Mouse (Mus musculus): ENCODE data around the gene Top3a. TPM values are rescaled to one million over a fixed set of nuclear protein-coding genes. Genes with fewer than 3 reads are reported as not detected.

The Top3a gene
- polyA plus RNA-seq, 1 experiment from 2014 or later, result 28.1 TPM

DNA sequence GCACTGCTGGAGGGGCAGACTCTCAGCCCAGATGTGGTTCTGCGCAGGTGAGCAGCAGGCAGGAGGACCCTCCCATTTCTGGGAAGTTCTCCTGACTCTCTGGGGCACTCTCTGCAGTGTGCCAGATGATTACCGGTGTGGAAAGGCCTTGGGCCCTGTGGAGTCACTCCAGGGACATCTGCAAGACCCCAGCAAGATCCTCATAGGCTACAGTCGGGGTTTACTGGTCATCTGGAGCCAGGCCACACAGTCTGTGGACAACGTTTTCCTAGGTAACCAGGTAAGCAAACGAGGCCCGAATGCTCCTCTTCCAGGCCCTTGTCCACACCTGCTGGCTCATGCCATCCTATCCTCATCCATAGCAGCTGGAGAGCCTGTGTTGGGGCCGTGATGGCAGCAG, 71.1 kb downstream of the Top3a start:
- H3K4me3 ChIP-seq, result no peak overlapping the region
- H3K4me1 ChIP-seq, result peaks cover 27% of the 10 kb centered on the region
- H3K27me3 ChIP-seq (replicated peaks; ENCODE audit: low read depth, poor library complexity, severe bottlenecking), result no peaks in the 10 kb centered on the region
- no peaks in the 10 kb centered on the region for H3K9me3 ChIP-seq
- WGBS, result 94% methylated on average over 7 of the region's 7 CpGs
- H3K36me3 ChIP-seq (replicated peaks), result peaks cover 95% of the 10 kb centered on the region
- no peak overlapping the region for H3K27ac ChIP-seq (replicated peaks)
- DNase-seq (ENCODE audit: low spot score), result no peak

DNA sequence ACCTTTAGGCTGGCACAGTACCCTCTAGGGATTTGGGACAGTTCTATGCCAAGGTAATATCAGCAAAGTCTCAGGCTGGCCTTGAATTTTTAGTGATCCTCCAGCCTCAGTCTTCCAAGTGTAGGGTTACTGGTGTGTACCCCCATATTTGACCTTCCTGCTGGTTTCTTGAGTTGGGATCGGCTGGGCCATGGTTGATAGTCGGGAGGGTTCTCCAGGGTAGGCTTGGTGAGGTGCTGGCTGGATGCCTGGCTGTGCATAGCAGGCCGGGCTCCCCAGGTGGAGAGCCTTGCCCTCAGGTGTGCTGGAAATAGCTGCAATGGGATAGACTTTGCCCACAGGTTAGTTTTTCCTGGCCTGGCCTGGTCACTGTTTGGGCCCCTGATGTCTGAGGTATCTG, 71.9 kb downstream of the Top3a start:
- no peaks in the 10 kb centered on the region for H3K9me3 ChIP-seq
- H3K27me3 ChIP-seq (replicated peaks; ENCODE audit: low read depth, poor library complexity, severe bottlenecking), result no peaks in the 10 kb centered on the region
- H3K36me3 ChIP-seq (replicated peaks), result peaks cover 87% of the 10 kb centered on the region
- WGBS, result 96% methylated on average over 3 of the region's 3 CpGs
- peaks cover 36% of the 10 kb centered on the region for H3K4me1 ChIP-seq
- DNase-seq (ENCODE audit: low spot score), result no peak
- no peak overlapping the region for H3K27ac ChIP-seq (replicated peaks)
- H3K4me3 ChIP-seq, result no peak overlapping the region

DNA sequence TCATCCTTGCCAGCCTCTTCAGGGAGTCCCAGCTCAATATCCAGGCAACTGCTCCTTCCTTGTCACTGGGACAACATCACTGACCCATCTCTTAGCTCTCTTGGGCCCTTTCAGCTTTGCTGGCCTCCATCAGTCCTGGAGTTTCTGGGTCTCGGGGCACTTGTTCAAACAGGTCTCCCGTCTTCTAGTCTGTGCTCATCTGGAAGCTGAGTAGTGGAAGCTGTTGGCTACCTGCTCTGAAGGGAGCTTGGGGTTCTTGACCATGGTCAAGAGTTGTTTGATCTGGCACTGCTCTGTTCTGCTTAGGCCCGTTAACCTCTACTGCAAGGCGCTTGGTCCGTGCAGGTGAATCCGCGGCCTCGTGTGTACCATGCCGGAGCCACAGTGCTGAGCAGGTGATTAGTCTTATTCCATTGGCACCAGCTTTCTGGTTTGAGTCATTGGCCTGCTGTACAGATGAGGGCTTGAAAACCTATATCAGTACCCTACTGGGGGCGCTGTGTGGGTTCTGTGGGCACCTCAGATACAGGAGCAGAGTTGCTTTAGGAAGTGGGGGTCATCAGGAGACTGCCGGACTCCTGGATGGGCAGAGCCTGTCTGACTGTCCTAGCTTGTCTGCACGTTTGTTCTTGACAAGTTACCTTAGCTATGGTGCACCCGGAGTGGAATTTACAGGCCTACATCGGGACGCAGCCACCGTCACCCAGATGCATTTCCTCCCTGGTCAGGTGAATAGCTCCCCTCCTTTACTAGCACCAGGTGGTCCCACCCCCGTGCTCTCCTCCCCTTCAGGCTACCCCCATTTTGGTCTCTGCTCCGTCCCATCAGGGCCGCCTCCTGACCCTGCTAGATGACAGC, 72.9 kb downstream of the Top3a start:
- 94% methylated on average over 19 of the region's 19 CpGs for WGBS

DNA sequence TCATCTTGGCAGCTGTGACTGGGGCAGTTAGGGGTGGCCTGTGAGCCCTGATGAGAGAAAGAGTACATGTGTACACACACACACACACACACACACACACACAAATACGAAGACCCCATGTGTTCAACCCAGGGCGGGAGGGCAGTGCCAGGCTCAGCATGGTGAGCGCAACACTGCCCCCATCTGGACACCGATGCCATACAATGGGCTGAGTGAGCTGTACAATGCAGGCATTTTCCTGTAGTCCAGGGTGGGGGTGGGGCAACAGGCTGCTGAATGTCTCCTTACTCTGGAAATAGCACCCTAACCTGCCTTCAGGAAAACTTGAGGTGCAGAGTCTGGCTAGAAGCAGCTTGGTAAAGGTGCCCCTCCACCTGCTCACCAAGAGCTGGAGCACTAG, 74.0 kb downstream of the Top3a start:
- H3K36me3 ChIP-seq (replicated peaks), result peaks cover 66% of the 10 kb centered on the region

More for the DNA sequence above, 72.9 kb downstream of the Top3a start:
- no peak for DNase-seq (ENCODE audit: low spot score)
- H3K9me3 ChIP-seq, result no peaks in the 10 kb centered on the region
- no peaks in the 10 kb centered on the region for H3K27me3 ChIP-seq (replicated peaks; ENCODE audit: low read depth, poor library complexity, severe bottlenecking)
- peaks cover 37% of the 10 kb centered on the region for H3K4me1 ChIP-seq
- H3K36me3 ChIP-seq (replicated peaks), result peaks cover 77% of the 10 kb centered on the region
- no peak overlapping the region for H3K27ac ChIP-seq (replicated peaks)
- H3K4me3 ChIP-seq, result no peak overlapping the region

DNA sequence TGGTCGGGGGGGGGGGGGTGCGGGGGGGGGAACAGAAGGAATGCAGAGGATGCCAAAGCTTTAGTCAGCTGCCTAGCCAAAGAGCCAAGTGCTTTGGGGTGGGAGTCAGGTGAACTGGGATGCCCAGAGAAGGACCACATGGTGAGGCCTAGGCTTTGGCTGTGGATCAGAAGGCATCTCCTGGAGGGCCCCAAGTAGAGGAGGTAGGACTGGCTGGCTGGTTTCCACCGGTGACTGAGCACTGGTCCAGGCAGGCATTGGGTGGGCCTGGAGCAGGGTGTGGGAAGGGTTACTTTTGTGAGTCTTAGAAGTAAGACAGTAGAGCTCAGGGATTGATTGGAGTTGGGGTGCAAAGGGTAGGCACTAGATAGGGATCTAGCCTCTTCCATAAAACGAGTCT, 75.6 kb downstream of the Top3a start:
- no peaks in the 10 kb centered on the region for H3K9me3 ChIP-seq
- WGBS, result 82% methylated on average over 4 of the region's 4 CpGs
- no peaks in the 10 kb centered on the region for H3K27me3 ChIP-seq (replicated peaks; ENCODE audit: low read depth, poor library complexity, severe bottlenecking)
- peaks cover 50% of the 10 kb centered on the region for H3K36me3 ChIP-seq (replicated peaks)
- peaks cover 47% of the 10 kb centered on the region for H3K4me1 ChIP-seq
- peak overlapping the region; percentile 92 for H3K4me3 ChIP-seq
- H3K27ac ChIP-seq (replicated peaks), result no peak overlapping the region
- no peak for DNase-seq (ENCODE audit: low spot score)

More for the DNA sequence above, 74.0 kb downstream of the Top3a start:
- no peaks in the 10 kb centered on the region for H3K9me3 ChIP-seq
- WGBS, result 37% methylated on average over 4 of the region's 4 CpGs
- no peak overlapping the region for H3K4me3 ChIP-seq
- no peak overlapping the region for H3K27ac ChIP-seq (replicated peaks)
- H3K27me3 ChIP-seq (replicated peaks; ENCODE audit: low read depth, poor library complexity, severe bottlenecking), result no peaks in the 10 kb centered on the region
- DNase-seq (ENCODE audit: low spot score), result peak; percentile 78
- peaks cover 46% of the 10 kb centered on the region for H3K4me1 ChIP-seq

DNA sequence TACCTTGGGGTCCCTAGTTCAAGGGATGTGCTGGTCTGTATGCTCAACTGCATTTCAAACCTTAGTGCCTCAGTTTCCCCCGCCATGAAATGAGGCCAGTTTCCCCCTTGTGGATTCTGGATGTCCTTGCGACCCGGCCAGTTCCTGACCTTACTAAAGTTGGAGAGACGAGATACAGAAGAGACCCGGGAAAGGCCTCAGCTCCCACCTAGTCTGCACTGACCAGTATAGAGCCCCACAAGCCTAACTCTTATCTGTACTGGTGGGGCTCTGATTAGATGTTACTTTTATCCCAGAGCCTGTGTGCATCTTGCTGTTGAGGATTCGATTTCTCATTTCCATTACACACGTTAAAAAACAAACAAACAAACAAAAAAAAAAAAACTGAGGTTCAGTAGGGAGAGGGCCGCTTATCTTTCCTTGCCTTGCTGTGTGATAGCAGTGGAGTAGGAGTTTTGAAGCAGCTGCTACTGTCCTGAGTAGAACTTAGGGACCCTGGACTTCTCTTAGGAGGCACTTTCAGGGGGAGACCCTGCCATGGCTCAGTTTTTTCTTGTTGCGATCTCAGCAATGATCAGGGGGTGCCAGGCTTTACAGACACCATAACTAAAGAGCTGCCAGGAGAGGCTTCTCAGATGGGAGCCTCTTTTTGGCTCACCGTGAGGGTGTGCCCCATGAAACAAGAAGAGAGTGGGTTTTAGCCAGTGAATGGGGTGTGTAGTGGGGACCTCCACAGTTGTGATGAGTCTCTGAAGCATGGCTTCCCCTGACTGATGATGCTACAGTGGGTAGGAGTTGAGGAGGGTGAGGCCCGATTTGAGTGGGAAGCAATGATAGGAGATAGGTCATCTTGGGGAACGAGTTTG, 76.6 kb downstream of the Top3a start:
- H3K27ac ChIP-seq (replicated peaks), result peak overlapping the region; percentile 97
- no peaks in the 10 kb centered on the region for H3K9me3 ChIP-seq
- H3K27me3 ChIP-seq (replicated peaks; ENCODE audit: low read depth, poor library complexity, severe bottlenecking), result no peaks in the 10 kb centered on the region
- DNase-seq (ENCODE audit: low spot score), result peak; percentile 32
- peak overlapping the region; percentile 92 for H3K4me3 ChIP-seq
- WGBS, result 35% methylated on average over 12 of the region's 12 CpGs
- peaks cover 47% of the 10 kb centered on the region for H3K4me1 ChIP-seq
- peaks cover 40% of the 10 kb centered on the region for H3K36me3 ChIP-seq (replicated peaks)

DNA sequence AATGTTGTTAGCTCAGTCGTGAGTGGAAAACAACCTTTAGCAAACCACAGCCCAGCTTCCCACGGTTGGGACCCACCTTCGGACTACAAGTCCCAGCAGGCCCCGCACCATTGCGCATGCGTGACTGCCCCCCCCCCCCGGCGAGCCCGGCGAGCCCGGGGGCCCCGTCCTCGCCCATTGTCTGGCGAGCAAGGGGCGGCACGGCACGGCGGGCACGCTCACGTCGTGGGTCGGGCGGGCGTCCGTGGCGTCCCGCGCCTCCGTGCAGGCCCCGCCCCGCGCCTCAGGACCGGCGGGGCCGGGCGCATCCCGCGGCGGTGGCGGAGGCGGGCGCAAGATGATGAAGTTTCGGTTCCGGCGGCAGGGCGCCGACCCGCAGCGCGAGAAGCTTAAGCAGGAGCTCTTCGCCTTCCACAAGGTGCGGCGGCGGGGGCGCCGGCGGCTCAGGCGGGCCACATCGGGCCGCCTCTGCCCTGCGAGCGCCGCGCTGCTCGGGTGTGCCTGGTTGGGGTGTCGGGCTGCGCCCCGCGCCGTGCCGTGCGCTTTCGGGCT, 77.6 kb downstream of the Top3a start, which contains the start of gene Llgl1:
Llgl1 (plus strand) TSS at position 200 of the 552 bp plus-strand sequence.
- Histone ChIP-seq H3K9me3 (no peaks in the 10 kb centered on the region), H3K27ac (replicated peaks) (peak within 1 kb of the TSS; percentile 97), H3K4me3 (peak within 1 kb of the TSS; percentile 92), H3K27me3 (replicated peaks; ENCODE audit: low read depth, poor library complexity, severe bottlenecking) (no peaks in the 10 kb centered on the region), H3K36me3 (replicated peaks) (peaks cover 30% of the 10 kb centered on the region), H3K4me1 (peaks cover 47% of the 10 kb centered on the region)
- under 1% methylated on average over 73 of the region's 73 CpGs for WGBS
- peak; percentile 99 for DNase-seq (ENCODE audit: low spot score)

DNA sequence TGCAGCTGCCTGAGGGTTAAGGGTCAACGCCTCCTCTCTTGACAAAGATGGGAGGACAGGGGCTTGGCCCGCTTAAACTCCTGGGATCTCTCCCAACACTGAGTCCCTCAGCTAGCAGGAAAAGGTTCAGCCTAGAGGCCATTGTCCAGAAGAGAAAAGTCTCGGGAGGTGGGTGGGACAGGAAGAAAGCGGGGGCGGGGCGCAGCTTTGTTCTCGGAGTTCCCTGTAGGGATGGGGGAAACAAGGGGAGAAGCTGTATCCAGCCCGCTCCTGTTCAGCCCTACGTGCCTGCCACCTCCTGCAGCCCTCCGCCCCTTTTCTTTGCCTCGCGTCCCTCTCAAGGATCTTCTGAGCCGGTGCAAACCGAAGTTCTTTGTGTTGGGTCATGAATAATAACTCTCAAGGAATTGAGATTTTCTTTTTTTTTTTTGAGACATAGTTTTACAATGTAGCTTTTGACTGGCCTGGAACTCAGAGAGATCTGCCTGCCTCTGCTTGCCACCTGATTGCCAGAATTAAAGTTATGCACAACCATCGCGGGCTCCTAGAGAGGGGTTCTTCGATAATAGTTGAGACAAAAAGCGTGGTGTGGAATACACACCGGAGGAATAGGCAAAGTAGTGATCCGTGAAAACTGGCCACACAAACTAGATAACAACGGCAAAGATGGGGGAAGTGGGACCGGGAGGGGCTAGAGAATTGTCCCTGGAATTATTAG, 78.2 kb downstream of the Top3a start:
- 2% methylated on average over 22 of the region's 22 CpGs for WGBS
- H3K36me3 ChIP-seq (replicated peaks), result peaks cover 24% of the 10 kb centered on the region

DNA sequence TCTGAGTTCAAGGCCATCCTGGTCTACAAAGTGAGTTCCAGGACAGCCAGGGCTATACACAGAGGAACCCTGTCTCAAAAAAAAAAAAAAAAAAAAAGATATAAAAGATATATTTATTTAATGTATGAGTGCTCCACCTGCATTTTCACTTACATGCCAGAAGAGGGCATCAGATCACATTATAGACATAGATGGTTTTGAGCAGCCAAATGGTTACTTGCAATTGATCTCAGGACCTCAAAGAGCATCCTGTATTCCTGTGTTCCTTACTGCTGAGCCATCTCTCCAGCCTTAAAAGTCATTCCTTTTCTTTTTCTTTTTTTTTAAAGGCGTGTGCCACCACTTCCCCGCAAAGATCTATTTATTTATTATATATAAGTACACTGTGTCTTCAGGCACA, 79.6 kb downstream of the Top3a start:
- Histone ChIP-seq H3K27me3 (replicated peaks; ENCODE audit: low read depth, poor library complexity, severe bottlenecking) (no peaks in the 10 kb centered on the region), H3K4me1 (peaks cover 34% of the 10 kb centered on the region), H3K4me3 (no peak overlapping the region), H3K9me3 (no peaks in the 10 kb centered on the region), H3K27ac (replicated peaks) (0 out of 2 replicates have a peak overlapping the region, but pooled peaks have one; percentile 97), H3K36me3 (replicated peaks) (peaks cover 10% of the 10 kb centered on the region)
- no peak for DNase-seq (ENCODE audit: low spot score)
- WGBS, result 73% methylated on average over 2 of the region's 2 CpGs

More for the DNA sequence above, 78.2 kb downstream of the Top3a start:
- Histone ChIP-seq H3K27ac (replicated peaks) (peak overlapping the region; percentile 97), H3K9me3 (no peaks in the 10 kb centered on the region), H3K4me1 (peaks cover 47% of the 10 kb centered on the region), H3K4me3 (peak overlapping the region; percentile 92), H3K27me3 (replicated peaks; ENCODE audit: low read depth, poor library complexity, severe bottlenecking) (no peaks in the 10 kb centered on the region)
- DNase-seq (ENCODE audit: low spot score), result peak; percentile 88

DNA sequence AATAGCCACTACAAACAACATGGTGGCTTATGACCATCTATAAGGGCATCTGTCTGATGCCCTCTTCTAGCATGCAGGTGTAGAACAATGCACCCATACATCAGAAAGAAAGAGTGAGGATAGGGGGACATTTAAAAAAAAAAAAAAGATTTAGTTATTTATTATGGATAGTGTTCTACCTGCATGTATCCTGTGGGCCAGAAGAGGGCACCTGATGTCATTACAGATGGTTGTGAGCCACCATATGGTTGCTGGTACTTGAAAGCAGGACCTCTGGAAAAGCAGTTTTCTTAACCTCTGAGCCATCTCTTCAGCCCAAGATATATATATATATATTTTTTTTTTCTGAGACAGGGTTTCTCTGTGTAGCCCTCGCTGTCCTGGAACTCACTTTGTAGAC, 81.0 kb downstream of the Top3a start:
- no peaks in the 10 kb centered on the region for H3K36me3 ChIP-seq (replicated peaks)
- H3K27ac ChIP-seq (replicated peaks), result no peak overlapping the region
- WGBS, result 74% methylated on average over 1 of the region's 1 CpGs
- no peaks in the 10 kb centered on the region for H3K27me3 ChIP-seq (replicated peaks; ENCODE audit: low read depth, poor library complexity, severe bottlenecking)
- H3K4me1 ChIP-seq, result peaks cover 20% of the 10 kb centered on the region
- no peaks in the 10 kb centered on the region for H3K9me3 ChIP-seq
- DNase-seq (ENCODE audit: low spot score), result no peak
- no peak overlapping the region for H3K4me3 ChIP-seq
